Mouse (Mus musculus): Measurements from ENCODE around the gene Agbl1.
"Not testable (repeated sequence)": the region's sequence is repeated elsewhere in the genome, so short reads cannot be mapped to it uniquely, and the experiment has no call there.

DNA sequence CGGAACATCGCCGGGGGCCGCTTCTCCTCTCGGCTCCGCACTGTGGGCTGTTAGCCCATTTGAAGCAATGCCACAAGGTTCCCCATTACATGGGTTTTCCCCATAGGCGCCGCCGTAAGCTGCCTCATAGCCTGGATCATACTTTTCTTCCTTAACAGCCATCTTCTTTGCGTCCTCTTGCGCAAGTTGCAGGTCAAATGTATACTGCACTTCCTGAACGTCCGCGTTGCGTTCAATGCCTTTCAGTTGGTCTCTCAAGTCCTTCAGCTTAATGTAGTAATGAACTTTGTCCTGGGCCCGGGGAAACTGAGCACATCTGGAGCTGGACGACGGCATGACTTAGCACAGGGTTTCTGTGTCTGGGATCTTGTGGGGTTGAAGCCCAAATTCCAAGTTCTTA is 15.2 kb downstream of the Agbl1 start:
- not testable (repeated sequence) for TF ChIP-seq CTCF, POLR2A (IDR thresholded peaks at IDR 0.05; ENCODE audit: insufficient read depth, low read depth, low read length)

Data from olfactory bulb, adult 2 months (tissue).